Mouse (Mus musculus) heart, adult 2 months (tissue): ENCODE measurements around the gene Fhit.

Experiments
- CTCF ChIP-seq: fragments of 200-600 bp; IDR thresholded peaks from 2 replicates; pipeline ENCODE4 v1.8.1; 2022; ENCODE audit warnings: antibody characterized with exemption, mild to moderate bottlenecking, moderate library complexity
- POLR2A ChIP-seq: fragments of 200-500 bp; IDR thresholded peaks from 2 replicates; pipeline ENCODE4 v1.6.1; 2011; ENCODE audit warnings: mild to moderate bottlenecking, low read depth, low read length, control low read depth; ENCODE audit not compliant: insufficient read depth

- TF ChIP-seq CTCF (no peak), POLR2A (no peak)
These were observed 383.1 kb downstream of the Fhit start for GRCm38 (mm10) chr14:10778721-10779120.
